Mouse (Mus musculus) liver, embryonic 15.5 days (tissue): Measurements from ENCODE around the gene Clcn6. TPM values are rescaled to one million over a fixed set of nuclear protein-coding genes. Genes with fewer than 3 reads are reported as not detected.

Experiments
- ATAC-seq: fragments of 200-750 bp; cut with Nextera tagmentation; 2 replicates; pipeline ENCODE4 v1.8.0; 2017; ENCODE audit warnings: moderate number of reproducible peaks, mild to moderate bottlenecking, moderate library complexity; ENCODE audit not compliant: insufficient read depth
- H3K27ac ChIP-seq: fragments of 300-500 bp; sonication (generic); replicated peaks from 2 replicates; pipeline ENCODE4 v1.5.1; 2015; ENCODE audit warnings: mild to moderate bottlenecking, inconsistent platforms
- H3K27me3 ChIP-seq: fragments of 300-500 bp; sonication (generic); 2 replicates; pipeline ENCODE4 v1.6.1; 2015; ENCODE audit warnings: mild to moderate bottlenecking, inconsistent platforms
- H3K36me3 ChIP-seq: fragments of 300-500 bp; sonication (generic); replicated peaks from 2 replicates; pipeline ENCODE4 v1.6.1; 2015; ENCODE audit warnings: moderate library complexity, mild to moderate bottlenecking, inconsistent platforms
- H3K4me1 ChIP-seq: fragments of 300-500 bp; sonication (generic); replicated peaks from 2 replicates; pipeline ENCODE4 v1.6.1; 2015; ENCODE audit warnings: inconsistent platforms
- H3K4me2 ChIP-seq: fragments of 300-500 bp; sonication (generic); 2 replicates; pipeline ENCODE4 v1.6.1; 2015; ENCODE audit warnings: moderate library complexity, mild to moderate bottlenecking, inconsistent platforms
- H3K4me3 ChIP-seq: fragments of 300-500 bp; sonication (generic); replicated peaks from 2 replicates; pipeline ENCODE4 v1.5.1; 2015; ENCODE audit warnings: mild to moderate bottlenecking, inconsistent platforms
- H3K9ac ChIP-seq: fragments of 300-500 bp; sonication (generic); 2 replicates; pipeline ENCODE4 v1.6.1; 2015; ENCODE audit warnings: moderate library complexity, mild to moderate bottlenecking, inconsistent platforms
- H3K9me3 ChIP-seq: fragments of 300-500 bp; sonication (generic); replicated peaks from 2 replicates; pipeline ENCODE4 v1.6.1; 2016; ENCODE audit warnings: inconsistent platforms
- WGBS: fragments of 180-500 bp; shearing (Covaris S2); methylation state at CpG from one replicate; pipeline ENCODE4 v1.1.7; 2015; ENCODE audit warnings: mixed read lengths; ENCODE audit not compliant: insufficient replicate concordance; 5-methylcytosine and 5-hydroxymethylcytosine counted together
- polyA plus RNA-seq: library from polyadenylated mRNA; unstranded; fragments of >200 nt; fragmentation: Nextera tagmentation; extraction: Ambion mirVana; gene quantifications from 2 replicates; pipeline ENCODE4 v1.2.1, GENCODE M21; 2015

The Clcn6 gene
- polyA plus RNA-seq, 1 experiment from 2014 or later = 1.6 TPM

- 81% methylated on average over 1 of the region's 1 CpGs for WGBS
- H3K27ac ChIP-seq = no peak overlapping the region
- no peaks in the 10 kb centered on the region for H3K27me3 ChIP-seq
- peaks cover 36% of the 10 kb centered on the region for H3K4me1 ChIP-seq
- H3K4me3 ChIP-seq = no peak overlapping the region
- H3K36me3 ChIP-seq = peaks cover 17% of the 10 kb centered on the region
- H3K4me2 ChIP-seq = no peak overlapping the region
- no peaks in the 10 kb centered on the region for H3K9me3 ChIP-seq
- no peak overlapping the region for H3K9ac ChIP-seq
- no peak for ATAC-seq
Measured at GRCm38 (mm10) chr4:148080597-148080973, 42.0 kb upstream of the Clcn6 start.

- 76% methylated on average over 8 of the region's 8 CpGs for WGBS
Measured at GRCm38 (mm10) chr4:148079944-148080596, 41.4 kb upstream of the Clcn6 start.

GRCm38 (mm10) chr4:148079212-148079611, 40.6 kb upstream of the Clcn6 start:
- H3K9ac ChIP-seq = no peak overlapping the region
- H3K27ac ChIP-seq = no peak overlapping the region
- H3K4me2 ChIP-seq = no peak overlapping the region
- H3K27me3 ChIP-seq = no peaks in the 10 kb centered on the region; the same call in 1 of the 2 replicates
- 67% methylated on average over 6 of the region's 6 CpGs for WGBS
- H3K4me1 ChIP-seq = peaks cover 34% of the 10 kb centered on the region
- peaks cover 17% of the 10 kb centered on the region for H3K36me3 ChIP-seq
- H3K4me3 ChIP-seq = no peak overlapping the region
- H3K9me3 ChIP-seq = no peaks in the 10 kb centered on the region
- no peak for ATAC-seq

More at GRCm38 (mm10) chr4:148079944-148080596, 41.4 kb upstream of the Clcn6 start:
- Histone ChIP-seq H3K9ac (no peak overlapping the region), H3K4me3 (no peak overlapping the region), H3K27ac (no peak overlapping the region), H3K27me3 (no peaks in the 10 kb centered on the region; the same call in 1 of the 2 replicates), H3K4me2 (no peak overlapping the region), H3K4me1 (peaks cover 36% of the 10 kb centered on the region), H3K36me3 (peaks cover 17% of the 10 kb centered on the region), H3K9me3 (no peaks in the 10 kb centered on the region)
- ATAC-seq = no peak

- H3K4me1 ChIP-seq = peaks cover 11% of the 10 kb centered on the region
- H3K4me2 ChIP-seq = no peak overlapping the region
- ATAC-seq = no peak
- H3K9ac ChIP-seq = no peak overlapping the region
- no peaks in the 10 kb centered on the region for H3K9me3 ChIP-seq
- 69% methylated on average over 6 of the region's 6 CpGs for WGBS
- H3K27me3 ChIP-seq = no peaks in the 10 kb centered on the region; the same call in 1 of the 2 replicates
- H3K36me3 ChIP-seq = peaks cover 13% of the 10 kb centered on the region
- H3K27ac ChIP-seq = no peak overlapping the region
- no peak overlapping the region for H3K4me3 ChIP-seq
Measured at GRCm38 (mm10) chr4:148075881-148076280, 37.3 kb upstream of the Clcn6 start.

GRCm38 (mm10) chr4:148075259-148075658, 36.6 kb upstream of the Clcn6 start:
- peak; percentile 11; the same call in 1 of the 2 replicates for ATAC-seq
- Histone ChIP-seq H3K27ac (no peak overlapping the region), H3K4me2 (peak overlapping the region; percentile 65), H3K27me3 (no peaks in the 10 kb centered on the region; the same call in 1 of the 2 replicates), H3K4me1 (peaks cover 11% of the 10 kb centered on the region), H3K9ac (peak overlapping the region; percentile 33; the same call in 1 of the 2 replicates), H3K36me3 (peaks cover 6% of the 10 kb centered on the region), H3K4me3 (peak overlapping the region; percentile 36), H3K9me3 (no peaks in the 10 kb centered on the region)
- WGBS = 31% methylated on average over 21 of the region's 21 CpGs

GRCm38 (mm10) chr4:148074521-148075189, 36.0 kb upstream of the Clcn6 start:
- H3K9ac ChIP-seq = peak overlapping the region; percentile 33; the same call in 1 of the 2 replicates
- no peak overlapping the region for H3K27ac ChIP-seq
- H3K27me3 ChIP-seq = no peaks in the 10 kb centered on the region; the same call in 1 of the 2 replicates
- 44% methylated on average over 17 of the region's 17 CpGs for WGBS
- H3K9me3 ChIP-seq = no peaks in the 10 kb centered on the region
- ATAC-seq = 0 out of 2 replicates have a peak, but pooled peaks have one; percentile 7
- H3K4me3 ChIP-seq = peak overlapping the region; percentile 36
- H3K36me3 ChIP-seq = peaks cover under 1% of the 10 kb centered on the region; the same call in 1 of the 2 replicates
- peaks cover 11% of the 10 kb centered on the region for H3K4me1 ChIP-seq
- peak overlapping the region; percentile 65 for H3K4me2 ChIP-seq

GRCm38 (mm10) chr4:148071508-148071907, 32.9 kb upstream of the Clcn6 start:
- Histone ChIP-seq H3K27me3 (no peaks in the 10 kb centered on the region; the same call in 1 of the 2 replicates), H3K4me1 (peaks cover 11% of the 10 kb centered on the region), H3K9me3 (no peaks in the 10 kb centered on the region), H3K36me3 (no peaks in the 10 kb centered on the region), H3K27ac (no peak overlapping the region), H3K4me2 (no peak overlapping the region), H3K4me3 (no peak overlapping the region), H3K9ac (no peak overlapping the region)
- 66% methylated on average over 5 of the region's 5 CpGs for WGBS
- ATAC-seq = no peak

- Histone ChIP-seq H3K9me3 (no peaks in the 10 kb centered on the region), H3K27ac (no peak overlapping the region), H3K4me1 (peaks cover 7% of the 10 kb centered on the region), H3K4me3 (no peak overlapping the region), H3K27me3 (no peaks in the 10 kb centered on the region), H3K4me2 (no peak overlapping the region), H3K36me3 (no peaks in the 10 kb centered on the region), H3K9ac (no peak overlapping the region)
- no peak for ATAC-seq
- WGBS = 56% methylated on average over 9 of the region's 9 CpGs
Measured at GRCm38 (mm10) chr4:148069602-148070218, 31.1 kb upstream of the Clcn6 start.

- Histone ChIP-seq H3K4me1 (peaks cover 5% of the 10 kb centered on the region; the same call in 1 of the 2 replicates), H3K4me2 (no peak overlapping the region), H3K27ac (no peak overlapping the region), H3K9ac (no peak overlapping the region), H3K9me3 (no peaks in the 10 kb centered on the region), H3K27me3 (no peaks in the 10 kb centered on the region), H3K36me3 (no peaks in the 10 kb centered on the region), H3K4me3 (no peak overlapping the region)
- ATAC-seq = no peak
- WGBS = 77% methylated on average over 8 of the region's 8 CpGs
Measured at GRCm38 (mm10) chr4:148067346-148067745, 28.7 kb upstream of the Clcn6 start.

GRCm38 (mm10) chr4:148066401-148066744, 27.8 kb upstream of the Clcn6 start:
- Histone ChIP-seq H3K4me3 (no peak overlapping the region), H3K9me3 (no peaks in the 10 kb centered on the region), H3K36me3 (no peaks in the 10 kb centered on the region), H3K27ac (no peak overlapping the region), H3K9ac (no peak overlapping the region), H3K27me3 (no peaks in the 10 kb centered on the region), H3K4me1 (peaks cover 5% of the 10 kb centered on the region; the same call in 1 of the 2 replicates), H3K4me2 (no peak overlapping the region)
- WGBS = 60% methylated on average over 9 of the region's 9 CpGs
- ATAC-seq = no peak
